Mouse (Mus musculus) lung, embryonic 14.5 days (tissue): ENCODE measurements around the gene Ly6f. TPM values are rescaled to one million over a fixed set of nuclear protein-coding genes. Genes with fewer than 3 reads are reported as not detected.
"Not testable (repeated sequence)": the region's sequence is repeated elsewhere in the genome, so short reads cannot be mapped to it uniquely, and the experiment has no call there.

Source experiments
- ATAC-seq: fragments of 200-750 bp; cut with Nextera tagmentation; 2 replicates; pipeline ENCODE4 v1.8.0; 2017; ENCODE audit warnings: mild to moderate bottlenecking, moderate TSS enrichment, moderate library complexity; ENCODE audit not compliant: insufficient read depth
- DNase-seq: peaks from one replicate; pipeline ENCODE4 v3.0.0-alpha.2; 2015
- H3K27ac ChIP-seq: fragments of 300-500 bp; sonication (generic); 2 replicates; pipeline ENCODE4 v1.5.1; 2014; ENCODE audit warnings: low read depth, mild to moderate bottlenecking, moderate library complexity
- H3K27me3 ChIP-seq: fragments of 300-500 bp; sonication (generic); 2 replicates; pipeline ENCODE4 v1.6.1; 2014; ENCODE audit warnings: low read length, control low read depth; ENCODE audit not compliant: insufficient read depth
- H3K36me3 ChIP-seq: fragments of 300-500 bp; sonication (generic); 2 replicates; pipeline ENCODE4 v1.6.1; 2014; ENCODE audit warnings: control low read depth; ENCODE audit not compliant: insufficient read depth
- H3K4me1 ChIP-seq: fragments of 300-500 bp; sonication (generic); 2 replicates; pipeline ENCODE4 v1.6.1; 2014; ENCODE audit warnings: antibody characterized with exemption, control low read depth; ENCODE audit not compliant: insufficient read depth
- H3K4me2 ChIP-seq: fragments of 300-500 bp; sonication (generic); 2 replicates; pipeline ENCODE4 v1.6.1; 2014; ENCODE audit warnings: mild to moderate bottlenecking
- H3K4me3 ChIP-seq: fragments of 300-500 bp; sonication (generic); 2 replicates; pipeline ENCODE4 v1.5.1; 2014; ENCODE audit warnings: low read depth, low read length
- H3K9ac ChIP-seq: fragments of 300-500 bp; sonication (generic); 2 replicates; pipeline ENCODE4 v1.6.1; 2014
- H3K9me3 ChIP-seq: fragments of 300-500 bp; sonication (generic); 2 replicates; pipeline ENCODE4 v1.6.1; 2016; ENCODE audit warnings: low read depth, low read length, control low read depth
- CTCF ChIP-seq: IDR thresholded peaks from 2 replicates; pipeline ENCODE4 v1.5.1; 2016; ENCODE audit warnings: antibody characterized with exemption, low read depth
- WGBS: fragments of 180-500 bp; shearing (Covaris S2); extraction: QIAGEN DNeasy Blood & Tissue Kit; methylation state at CpG from one replicate; pipeline ENCODE4 v1.1.7; 2014; 5-methylcytosine and 5-hydroxymethylcytosine counted together
- polyA plus RNA-seq: library from polyadenylated mRNA; unstranded; fragments of >200 nt; fragmentation: Nextera tagmentation; extraction: Ambion mirVana; gene quantifications from 2 replicates; pipeline ENCODE4 v1.2.1, GENCODE M21; 2014

Ly6f gene
- polyA plus RNA-seq, 1 experiment from 2014 or later, result not detected

GRCm38 (mm10) chr15:75266626-75267025 lies 1.6 kb upstream of the Ly6f start:
- ATAC-seq, result no peak
- no peak for DNase-seq
- TF ChIP-seq CTCF, result no peak
- H3K4me2 ChIP-seq, result no peak overlapping the region
- no peaks in the 10 kb centered on the region for H3K27me3 ChIP-seq
- H3K4me3 ChIP-seq, result no peak overlapping the region
- H3K27ac ChIP-seq, result no peak overlapping the region
- no peaks in the 10 kb centered on the region for H3K9me3 ChIP-seq
- H3K4me1 ChIP-seq, result no peaks in the 10 kb centered on the region
- WGBS, result 64% methylated on average over 1 of the region's 1 CpGs
- no peaks in the 10 kb centered on the region for H3K36me3 ChIP-seq
- no peak overlapping the region for H3K9ac ChIP-seq

GRCm38 (mm10) chr15:75268916-75269829 lies 952 bp downstream of the Ly6f start:
- WGBS, result 78% methylated on average over 5 of the region's 5 CpGs
- Histone ChIP-seq H3K36me3 (no peaks in the 10 kb centered on the region), H3K27ac (no peak overlapping the region), H3K27me3 (no peaks in the 10 kb centered on the region), H3K4me1 (no peaks in the 10 kb centered on the region), H3K4me2 (no peak overlapping the region), H3K9ac (no peak overlapping the region), H3K4me3 (no peak overlapping the region), H3K9me3 (no peaks in the 10 kb centered on the region)
- DNase-seq (no peak), ATAC-seq (no peak)
- no peak for TF ChIP-seq CTCF

GRCm38 (mm10) chr15:75270169-75270568 lies 1.9 kb downstream of the Ly6f start:
- Histone ChIP-seq H3K36me3 (no peaks in the 10 kb centered on the region), H3K4me3 (no peak overlapping the region), H3K4me2 (no peak overlapping the region), H3K27ac (no peak overlapping the region), H3K27me3 (no peaks in the 10 kb centered on the region), H3K9me3 (no peaks in the 10 kb centered on the region), H3K9ac (no peak overlapping the region), H3K4me1 (no peaks in the 10 kb centered on the region)
- no peak for DNase-seq
- no peak for TF ChIP-seq CTCF
- no peak for ATAC-seq

GRCm38 (mm10) chr15:75270691-75271362 lies 2.6 kb downstream of the Ly6f start:
- DNase-seq (no peak), ATAC-seq (no peak)
- no peak for TF ChIP-seq CTCF
- Histone ChIP-seq H3K4me1 (no peaks in the 10 kb centered on the region), H3K4me3 (no peak overlapping the region), H3K27me3 (no peaks in the 10 kb centered on the region), H3K4me2 (no peak overlapping the region), H3K9ac (no peak overlapping the region), H3K27ac (no peak overlapping the region), H3K36me3 (no peaks in the 10 kb centered on the region), H3K9me3 (no peaks in the 10 kb centered on the region)
- 73% methylated on average over 3 of the region's 3 CpGs for WGBS

GRCm38 (mm10) chr15:75271426-75271825 lies 3.2 kb downstream of the Ly6f start:
- ATAC-seq (no peak), DNase-seq (no peak)
- no peak for TF ChIP-seq CTCF
- 67% methylated on average over 1 of the region's 1 CpGs for WGBS
- H3K4me1 ChIP-seq, result no peaks in the 10 kb centered on the region
- no peak overlapping the region for H3K4me2 ChIP-seq
- no peaks in the 10 kb centered on the region for H3K9me3 ChIP-seq
- no peaks in the 10 kb centered on the region for H3K27me3 ChIP-seq
- no peaks in the 10 kb centered on the region for H3K36me3 ChIP-seq
- no peak overlapping the region for H3K27ac ChIP-seq
- H3K4me3 ChIP-seq, result no peak overlapping the region
- H3K9ac ChIP-seq, result no peak overlapping the region

GRCm38 (mm10) chr15:75271891-75272290 lies 3.7 kb downstream of the Ly6f start:
- Histone ChIP-seq H3K4me1 (no peaks in the 10 kb centered on the region), H3K36me3 (no peaks in the 10 kb centered on the region), H3K9ac (no peak overlapping the region), H3K9me3 (no peaks in the 10 kb centered on the region), H3K4me3 (no peak overlapping the region), H3K4me2 (no peak overlapping the region), H3K27ac (no peak overlapping the region), H3K27me3 (no peaks in the 10 kb centered on the region)
- DNase-seq (no peak), ATAC-seq (no peak)
- 60% methylated on average over 3 of the region's 3 CpGs for WGBS
- no peak for TF ChIP-seq CTCF

- 76% methylated on average over 5 of the region's 5 CpGs for WGBS
- not testable (repeated sequence) for H3K4me3 ChIP-seq, DNase-seq, H3K36me3 ChIP-seq, H3K4me2 ChIP-seq, ATAC-seq, H3K4me1 ChIP-seq, H3K27ac ChIP-seq, H3K27me3 ChIP-seq, H3K9me3 ChIP-seq, H3K9ac ChIP-seq
These were observed 13.8 kb downstream of the Ly6f start for GRCm38 (mm10) chr15:75281991-75282390.

- H3K4me3 ChIP-seq, H3K9me3 ChIP-seq, H3K27ac ChIP-seq, H3K27me3 ChIP-seq, ATAC-seq, H3K36me3 ChIP-seq, DNase-seq, H3K9ac ChIP-seq, H3K4me2 ChIP-seq, H3K4me1 ChIP-seq: not testable (repeated sequence)
- 74% methylated on average over 4 of the region's 4 CpGs for WGBS
These were observed 18.3 kb downstream of the Ly6f start for GRCm38 (mm10) chr15:75286512-75286911.
